Mouse (Mus musculus) lung, adult 2 months (tissue): ENCODE results near the gene Asb16.

Source experiments
- CTCF ChIP-seq: fragments of 200-500 bp; IDR thresholded peaks from 2 replicates; pipeline ENCODE4 v1.5.1; 2011; ENCODE audit warnings: mild to moderate bottlenecking, low read length, control low read depth; ENCODE audit not compliant: insufficient read depth
- POLR2A ChIP-seq: fragments of 200-500 bp; IDR thresholded peaks from 2 replicates; pipeline ENCODE4 v1.6.1; 2011; ENCODE audit warnings: low read depth, mild to moderate bottlenecking, control low read depth, low read length, borderline replicate concordance; ENCODE audit errors: extremely low read depth

GRCm38 (mm10) chr11:102314321-102314720 is 45.8 kb downstream of the Asb16 start:
- TF ChIP-seq CTCF (no peak), POLR2A (no peak)
